Mouse (Mus musculus): ENCODE measurements at regions not wholly inside any gene's neighbourhood (a gene's known extent, or its start where the extent isn't known, plus 50 kb on each side); places are given as distances from the start of the nearest gene placed in this dataset.
"Not testable (repeated sequence)": the region's sequence is repeated elsewhere in the genome, so short reads cannot be mapped to it uniquely, and the experiment has no call there.

DNA sequence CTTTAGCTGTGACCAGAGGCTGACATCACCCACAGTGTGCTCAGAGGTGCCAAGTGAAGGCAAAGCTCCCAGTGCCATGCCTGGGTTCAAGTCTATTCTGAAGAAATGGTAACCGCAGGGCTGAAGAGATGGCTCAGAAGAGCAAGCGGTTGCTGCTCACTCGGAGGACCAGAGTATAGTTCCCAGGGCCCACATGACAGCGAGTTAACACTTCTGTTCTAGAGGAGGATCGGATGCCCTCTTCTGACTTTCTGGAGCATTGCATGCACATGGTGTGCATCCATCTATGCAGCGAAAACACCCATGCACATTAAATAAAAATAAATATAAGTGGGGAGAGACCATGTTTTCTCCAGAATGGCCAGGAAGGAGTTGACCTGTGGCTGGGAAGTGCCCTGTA is 209.5 kb downstream of the Sorl1 start:
- no peak for DNase-seq (ENCODE audit: low spot score)

DNA sequence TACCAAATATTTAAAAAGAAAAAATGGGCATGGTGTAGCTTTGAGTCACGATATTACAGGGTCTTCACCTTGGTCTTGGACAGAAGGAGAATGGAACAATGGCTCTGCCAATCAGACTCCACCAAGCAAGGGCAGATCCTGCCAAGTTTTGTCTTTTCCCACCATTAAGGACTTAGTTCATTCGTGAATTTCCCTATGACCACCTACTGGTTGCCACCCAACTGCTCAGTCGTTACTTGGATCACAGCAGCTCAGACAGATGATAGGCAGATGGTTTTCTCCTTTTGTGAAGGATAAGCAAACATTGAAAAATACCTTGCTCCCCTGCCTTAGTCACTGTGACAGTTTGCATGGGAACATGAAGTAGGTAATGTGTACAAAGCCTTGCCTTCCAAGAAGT is 210.2 kb downstream of the Sorl1 start:
- DNase-seq (ENCODE audit: low spot score), result no peak

DNA sequence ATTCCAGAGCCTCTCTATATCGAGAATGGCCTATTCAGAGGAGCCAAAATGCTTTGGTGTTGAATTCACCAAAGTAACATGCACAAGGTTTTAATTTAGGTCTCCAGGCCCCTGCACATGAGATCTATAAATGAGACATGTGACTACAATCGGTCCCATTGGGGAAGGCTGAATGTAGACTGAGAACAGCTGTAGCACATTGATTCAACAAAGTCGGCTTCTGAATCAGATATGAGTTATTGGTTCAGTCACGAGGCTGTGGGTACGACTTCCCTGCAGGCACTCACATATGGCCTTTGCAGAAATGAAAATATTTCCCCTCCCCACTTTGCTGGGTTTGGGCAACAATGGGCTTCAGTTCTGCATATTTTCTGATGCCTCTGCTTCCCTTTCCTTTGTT is 211.6 kb downstream of the Sorl1 start:
- no peak for DNase-seq (ENCODE audit: low spot score)

- no peak for DNase-seq (ENCODE audit: low spot score)
Measured at GRCm38 (mm10) chr9:41900606-41900974, 223.5 kb downstream of the Sorl1 start.

- no peak for DNase-seq (ENCODE audit: low spot score)
Measured at GRCm38 (mm10) chr9:41899766-41900605, 224.1 kb downstream of the Sorl1 start.

DNA sequence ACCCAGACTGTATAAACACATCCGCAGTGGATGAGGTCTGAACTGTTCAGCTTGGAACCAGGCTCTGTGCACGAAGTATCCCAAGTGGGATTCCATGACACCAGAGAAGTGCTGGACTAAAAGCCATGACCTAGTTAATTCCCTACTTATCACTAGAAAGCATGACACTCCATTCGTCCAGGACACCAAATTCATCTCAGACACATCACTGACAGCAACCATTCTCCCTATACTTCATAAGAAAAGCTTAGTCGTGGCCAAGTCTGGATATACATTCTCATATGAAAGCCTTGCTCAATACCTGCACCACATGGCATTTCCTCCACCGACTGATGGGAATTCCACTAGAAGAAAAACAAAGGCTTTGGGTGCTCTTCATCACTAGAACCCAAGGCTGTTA is 229.0 kb downstream of the Sorl1 start:
- DNase-seq (ENCODE audit: low spot score), result no peak

DNA sequence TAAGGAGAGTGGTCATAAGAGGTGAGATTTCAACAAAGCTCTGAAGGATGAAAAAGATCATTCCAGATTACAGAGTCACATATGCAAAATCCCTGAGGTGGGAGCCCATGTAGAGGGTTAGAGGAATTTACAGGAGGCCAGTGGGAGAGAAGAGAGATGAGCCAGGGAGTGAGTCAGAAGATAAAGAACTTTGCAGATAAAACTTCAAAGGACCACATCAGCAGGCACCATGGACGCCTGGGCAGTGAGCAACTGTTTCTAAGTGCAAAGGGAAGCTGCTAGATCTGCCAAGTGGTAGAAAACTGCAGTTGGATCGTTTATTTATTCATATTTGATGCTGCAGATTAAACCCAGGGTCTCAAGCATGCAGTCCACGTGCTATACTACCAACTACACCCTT is 231.3 kb downstream of the Sorl1 start:
- no peak for DNase-seq (ENCODE audit: low spot score)

GRCm38 (mm10) chr9:41891206-41891605 is 232.9 kb downstream of the Sorl1 start:
- no peak for DNase-seq (ENCODE audit: low spot score)

DNA sequence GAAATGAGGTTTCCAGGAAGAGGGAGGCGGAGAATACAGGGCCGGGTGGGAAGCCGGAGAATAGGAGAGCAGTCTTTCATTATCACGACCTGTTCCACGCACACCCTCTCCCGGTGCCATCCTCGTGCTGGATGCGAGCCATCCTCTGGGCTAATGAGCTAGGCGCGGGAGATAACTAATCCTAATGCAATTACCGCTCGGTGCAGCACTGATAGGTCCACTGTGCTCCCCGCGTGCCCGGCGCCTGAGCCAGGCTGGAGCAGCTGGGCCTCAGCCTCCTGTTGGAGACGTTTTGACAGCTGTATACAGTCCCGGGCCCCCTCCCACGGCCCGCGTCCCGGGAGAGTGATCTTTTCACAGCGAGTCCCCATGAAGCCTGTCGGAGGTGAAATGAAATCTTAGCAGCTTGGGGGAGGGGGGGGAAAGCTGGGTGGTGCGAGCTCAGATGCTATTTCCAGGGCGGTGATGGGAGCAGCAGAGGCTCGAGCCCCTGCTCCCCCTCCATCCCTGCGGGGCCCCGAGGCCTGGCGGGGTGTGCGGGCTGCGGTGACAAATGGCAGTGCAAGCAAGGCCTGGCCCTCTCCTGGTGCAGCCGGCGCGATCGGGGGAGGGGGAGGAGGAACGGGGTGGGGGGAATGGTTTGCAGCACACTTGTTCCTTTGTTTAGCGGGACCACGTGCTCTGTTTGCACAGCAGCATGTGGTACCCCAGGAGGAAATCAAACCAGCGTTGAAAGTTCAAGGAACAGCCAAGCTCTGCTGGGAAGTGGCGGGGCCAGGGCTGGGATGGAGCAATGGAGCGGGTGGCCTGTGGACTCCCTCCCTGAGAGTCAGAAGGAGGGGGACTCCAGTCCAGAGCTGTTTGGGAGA is 233.6 kb downstream of the Sorl1 start:
- DNase-seq (ENCODE audit: low spot score), result peak; percentile 28

- no peak for DNase-seq (ENCODE audit: low spot score)
Measured at GRCm38 (mm10) chr9:41889568-41890272, 234.4 kb downstream of the Sorl1 start.

DNA sequence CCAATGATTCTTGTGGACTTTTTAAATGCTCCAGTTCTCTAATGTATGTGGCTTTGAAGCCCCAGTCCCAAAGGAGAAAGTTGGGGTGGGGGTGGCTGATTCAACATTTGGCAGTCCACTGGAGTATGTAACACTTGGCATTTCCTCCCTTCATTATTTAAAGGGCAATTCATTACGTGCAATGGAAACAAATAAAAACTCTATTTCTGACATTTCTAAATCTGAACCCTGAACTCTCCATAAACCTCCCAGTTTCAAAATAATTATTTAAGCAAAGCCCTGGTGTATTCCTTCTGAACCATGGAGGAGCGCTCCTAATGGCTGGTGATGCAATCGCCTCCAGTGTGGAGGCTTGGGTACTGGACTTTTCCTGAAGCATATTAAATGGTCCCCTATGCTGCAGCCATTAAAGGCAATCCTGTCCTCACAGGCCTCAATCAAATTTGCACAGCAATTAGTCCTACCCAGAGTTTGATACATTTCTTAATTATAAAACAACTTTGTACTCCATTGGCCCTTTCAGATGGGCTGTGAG is 235.4 kb downstream of the Sorl1 start:
- DNase-seq (ENCODE audit: low spot score), result no peak

DNA sequence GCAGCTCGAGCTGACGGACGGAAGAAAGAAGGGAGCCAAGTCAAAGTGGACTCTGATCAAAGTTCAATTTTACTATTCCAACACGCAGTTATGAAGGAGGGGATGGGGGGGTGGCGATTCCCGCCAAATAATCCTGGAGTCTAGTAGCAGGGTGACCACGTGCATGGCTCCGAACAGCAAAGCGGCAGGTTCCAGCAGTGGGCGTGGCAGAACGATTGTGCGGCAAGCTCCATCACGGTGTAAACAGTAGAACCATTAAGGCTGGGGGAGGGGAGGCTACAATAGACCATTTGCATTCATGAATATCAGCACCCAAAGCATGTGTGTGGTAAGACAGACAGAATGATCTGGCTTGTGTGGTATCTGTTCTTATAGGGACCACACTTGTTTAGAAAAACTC is 237.6 kb downstream of the Sorl1 start:
- not testable (repeated sequence) for DNase-seq (ENCODE audit: low spot score)

DNA sequence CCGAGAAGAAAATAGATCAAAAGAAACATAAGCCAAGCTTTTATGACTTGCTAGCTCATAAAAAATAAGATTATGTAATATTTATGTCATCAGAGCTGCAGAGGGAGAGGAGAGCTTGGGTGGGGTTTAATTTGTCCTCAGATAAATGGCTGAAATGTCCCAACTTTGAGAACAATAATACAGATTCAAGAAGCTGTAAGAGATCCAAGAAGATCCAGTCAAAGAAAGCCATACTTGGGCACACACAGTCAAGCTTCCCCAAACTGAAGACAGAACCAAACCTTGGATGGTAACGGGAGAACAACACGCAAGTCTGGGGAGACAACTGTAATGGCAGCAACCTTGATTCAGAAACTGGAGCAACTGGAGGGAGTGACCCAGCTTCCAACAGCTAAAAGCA is 243.6 kb downstream of the Sorl1 start:
- no peak for DNase-seq (ENCODE audit: low spot score)

GRCm38 (mm10) chr9:41879080-41879479 is 245.0 kb downstream of the Sorl1 start:
- no peak for DNase-seq (ENCODE audit: low spot score)

GRCm38 (mm10) chr9:41861136-41861535 is 263.0 kb downstream of the Sorl1 start:
- no peak for DNase-seq (ENCODE audit: low spot score)

DNA sequence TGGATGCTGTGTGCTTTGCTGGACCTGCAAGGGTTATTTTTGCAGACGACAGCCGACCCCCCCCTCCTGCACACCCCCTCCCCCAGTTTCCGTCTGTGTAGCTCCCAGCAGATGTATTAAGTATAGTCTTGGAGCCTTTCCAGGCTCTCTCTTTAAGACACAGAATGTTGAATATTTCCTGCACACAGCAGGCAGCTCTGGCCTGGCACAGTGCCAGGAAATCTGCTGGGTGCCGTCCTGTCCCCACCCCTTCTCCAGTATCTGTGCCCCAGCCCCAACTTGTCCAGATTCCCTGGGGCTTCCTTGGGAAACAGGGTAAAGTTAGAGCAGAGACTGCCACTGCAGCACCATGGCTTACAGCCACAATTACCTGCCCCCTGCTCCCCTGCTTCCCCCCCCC is 263.4 kb downstream of the Sorl1 start:
- peak; percentile 24 for DNase-seq (ENCODE audit: low spot score)

GRCm38 (mm10) chr9:41859780-41860179 is 264.3 kb downstream of the Sorl1 start:
- no peak for DNase-seq (ENCODE audit: low spot score)

DNA sequence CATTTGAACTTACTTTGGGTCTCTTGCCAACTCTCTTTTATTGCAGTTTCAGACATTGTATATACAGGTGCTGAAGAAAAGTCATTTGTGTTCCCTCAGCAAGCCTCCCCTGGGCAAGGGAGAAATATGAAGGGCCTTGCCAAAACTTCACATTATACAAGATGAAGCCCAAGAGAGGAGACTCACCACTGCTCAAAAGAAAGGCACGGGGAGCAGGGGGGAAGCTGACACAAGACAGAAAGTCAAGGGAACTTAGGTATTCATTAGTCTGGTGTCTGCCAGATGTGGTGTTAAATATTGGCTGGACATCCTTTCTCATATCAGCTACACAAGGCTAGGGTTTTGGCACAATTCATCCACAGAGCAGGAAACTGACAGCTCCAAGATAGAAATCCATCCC is 272.0 kb downstream of the Sorl1 start:
- DNase-seq (ENCODE audit: low spot score), result no peak

GRCm38 (mm10) chr9:41849628-41850326 is 274.3 kb downstream of the Sorl1 start:
- no peak for DNase-seq (ENCODE audit: low spot score)

- no peak for DNase-seq (ENCODE audit: low spot score)
Measured at GRCm38 (mm10) chr9:41844616-41845015, 279.5 kb downstream of the Sorl1 start.

GRCm38 (mm10) chr9:41834487-41835404 is 289.4 kb downstream of the Sorl1 start:
- DNase-seq (ENCODE audit: low spot score), result no peak
